Mouse (Mus musculus) forebrain, embryonic 11.5 days (tissue): ENCODE measurements around the gene Gm4969. TPM values are rescaled to one million over a fixed set of nuclear protein-coding genes. Genes with fewer than 3 reads are reported as not detected.
A peak's percentile ranks its signal among the peaks of the same experiment; 100 is the strongest.

ENCODE experiments used
- ATAC-seq: fragments of 200-750 bp; cut with Nextera tagmentation; replicated peaks from 2 replicates; pipeline ENCODE4 v1.8.0; 2017; ENCODE audit warnings: moderate TSS enrichment; ENCODE audit not compliant: low FRiP score
- DNase-seq: peaks from one replicate; pipeline ENCODE4 v3.0.0-alpha.2; 2017; ENCODE audit warnings: low spot score
- H3K27ac ChIP-seq: fragments of 300-500 bp; sonication (generic); 2 replicates; pipeline ENCODE4 v1.5.1; 2014; ENCODE audit warnings: low read depth, low read length
- H3K27me3 ChIP-seq: fragments of 300-500 bp; sonication (generic); 2 replicates; pipeline ENCODE4 v1.6.1; 2014; ENCODE audit warnings: mild to moderate bottlenecking, low read length, mixed read lengths; ENCODE audit not compliant: control insufficient read depth, insufficient read depth
- H3K36me3 ChIP-seq: fragments of 300-500 bp; sonication (generic); 2 replicates; pipeline ENCODE4 v1.6.1; 2014; ENCODE audit warnings: mild to moderate bottlenecking, low read length, moderate library complexity, mixed read lengths; ENCODE audit not compliant: control insufficient read depth, insufficient read depth
- H3K4me1 ChIP-seq: fragments of 300-500 bp; sonication (generic); replicated peaks from 2 replicates; pipeline ENCODE4 v1.6.1; 2014; ENCODE audit warnings: low read length, mixed read lengths; ENCODE audit not compliant: control insufficient read depth, insufficient read depth
- H3K4me2 ChIP-seq: fragments of 300-500 bp; sonication (generic); 2 replicates; pipeline ENCODE4 v1.6.1; 2014; ENCODE audit warnings: low read depth, mild to moderate bottlenecking, low read length, moderate library complexity, mixed read lengths; ENCODE audit not compliant: severe bottlenecking
- H3K4me3 ChIP-seq: fragments of 300-500 bp; sonication (generic); 2 replicates; pipeline ENCODE4 v1.5.1; 2014; ENCODE audit warnings: low read depth, low read length
- H3K9ac ChIP-seq: fragments of 300-500 bp; sonication (generic); 2 replicates; pipeline ENCODE4 v1.6.1; 2014; ENCODE audit warnings: low read length
- H3K9me3 ChIP-seq: fragments of 300-500 bp; sonication (generic); 2 replicates; pipeline ENCODE4 v1.6.1; 2016; ENCODE audit warnings: low read length, mixed read lengths; ENCODE audit not compliant: control insufficient read depth
- WGBS: fragments of 180-500 bp; shearing (Covaris S2); extraction: QIAGEN DNeasy Blood & Tissue Kit; methylation state at CpG from one replicate; pipeline ENCODE4 v1.1.7; 2014; 5-methylcytosine and 5-hydroxymethylcytosine counted together
- polyA plus RNA-seq: library from polyadenylated mRNA; unstranded; fragments of >200 nt; fragmentation: Nextera tagmentation; extraction: Ambion mirVana; gene quantifications from 2 replicates; pipeline ENCODE4 v1.2.1, GENCODE M21; 2014

Gene Gm4969
- polyA plus RNA-seq, 1 experiment from 2014 or later: 1.2 TPM

DNA sequence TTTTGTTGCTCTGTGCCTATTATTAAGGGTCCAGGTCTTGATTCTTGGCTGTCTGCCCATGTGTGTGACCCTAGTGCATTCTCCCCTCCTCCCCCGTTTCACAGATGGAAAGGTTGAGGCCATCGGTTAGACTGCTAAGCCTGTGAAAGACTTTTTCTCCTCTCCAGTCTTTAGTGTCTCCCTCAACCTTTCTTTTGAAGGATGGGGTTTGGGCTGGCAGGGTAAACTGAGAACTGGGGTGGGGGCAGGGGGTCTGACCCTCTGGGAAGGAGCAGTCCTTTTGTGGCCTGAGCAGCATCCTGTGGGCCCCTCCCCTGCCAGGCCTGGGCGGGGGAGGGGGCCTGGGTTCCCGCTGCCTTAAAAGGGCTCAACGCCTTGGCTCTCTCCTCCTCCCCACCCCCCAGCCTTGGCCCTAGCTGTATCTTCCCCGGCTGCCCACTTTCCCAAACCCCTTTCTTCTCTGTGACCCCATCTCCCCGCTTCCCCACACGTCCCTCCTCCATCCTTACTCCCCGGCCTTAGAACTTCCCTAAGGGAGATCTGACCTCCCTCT lies 33.2 kb downstream of the Gm4969 start:
- Histone ChIP-seq H3K9ac (0 out of 2 replicates have a peak overlapping the region, but pooled peaks have one; percentile 1), H3K27me3 (no peaks in the 10 kb centered on the region), H3K27ac (no peak overlapping the region), H3K4me1 (peaks cover 7% of the 10 kb centered on the region), H3K4me3 (no peak overlapping the region), H3K36me3 (peaks cover 10% of the 10 kb centered on the region), H3K9me3 (no peaks in the 10 kb centered on the region), H3K4me2 (no peak overlapping the region)
- no peak for DNase-seq
- 21% methylated on average over 9 of the region's 9 CpGs for WGBS
- ATAC-seq: no peak

DNA sequence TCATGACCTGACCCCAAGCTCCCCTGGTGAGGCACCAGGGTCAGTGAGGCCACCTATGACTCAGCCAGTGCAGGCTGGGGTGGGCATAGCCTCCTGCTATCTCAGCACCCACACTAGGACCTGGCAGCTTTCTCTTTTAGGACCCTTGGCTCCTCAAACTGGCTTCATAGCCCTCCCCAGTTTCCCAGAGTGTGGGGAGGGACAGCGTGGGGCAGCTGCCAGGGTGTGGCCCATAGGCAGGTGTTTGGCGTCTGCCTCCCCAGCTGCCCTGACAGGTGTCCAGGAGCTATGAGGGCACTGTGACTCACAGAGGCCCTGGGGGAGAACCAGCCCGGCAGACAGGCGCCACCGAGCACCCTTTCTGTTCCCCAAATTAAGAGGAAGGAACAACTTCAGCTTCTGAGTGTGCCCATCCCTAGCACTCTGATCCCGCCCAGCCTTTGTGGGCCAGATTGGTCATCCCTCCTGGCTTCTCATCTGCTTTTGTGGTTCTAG lies 33.8 kb downstream of the Gm4969 start:
- WGBS: 77% methylated on average over 6 of the region's 6 CpGs
- Histone ChIP-seq H3K9me3 (no peaks in the 10 kb centered on the region), H3K4me3 (no peak overlapping the region)

DNA sequence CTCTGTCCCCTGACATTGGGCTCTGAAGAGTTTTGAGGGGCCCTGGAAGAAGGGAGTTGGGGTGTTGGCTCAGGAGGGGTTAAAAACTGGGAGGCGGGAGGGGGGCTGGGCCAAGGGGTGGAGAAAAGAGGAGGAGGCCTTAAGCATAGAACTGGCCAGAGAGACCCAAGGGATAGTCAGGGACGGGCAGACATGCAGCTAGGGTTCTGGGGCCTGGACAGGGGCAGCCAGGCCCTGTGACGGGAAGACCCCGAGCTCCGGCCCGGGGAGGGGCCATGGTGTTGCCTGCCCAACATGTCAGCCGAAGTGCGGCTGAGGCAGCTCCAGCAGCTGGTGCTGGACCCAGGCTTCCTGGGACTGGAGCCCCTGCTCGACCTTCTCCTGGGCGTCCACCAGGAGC lies 34.5 kb downstream of the Gm4969 start, which contains the start of gene Dmpk:
Gene Dmpk (plus strand): TSS at position 149 of the 400 bp plus-strand sequence.
- H3K36me3 ChIP-seq: peaks cover 12% of the 10 kb centered on the region
- 49% methylated on average over 10 of the region's 10 CpGs for WGBS
- H3K27ac ChIP-seq: no peak within 1 kb of the TSS
- peaks cover 7% of the 10 kb centered on the region for H3K4me1 ChIP-seq
- ATAC-seq: no peak
- H3K9me3 ChIP-seq: no peaks in the 10 kb centered on the region
- no peak within 1 kb of the TSS for H3K4me2 ChIP-seq
- no peak for DNase-seq
- no peak within 1 kb of the TSS for H3K4me3 ChIP-seq
- no peak within 1 kb of the TSS; the same call in 1 of the 2 replicates for H3K9ac ChIP-seq
- no peaks in the 10 kb centered on the region for H3K27me3 ChIP-seq

More for the DNA sequence above, 33.8 kb downstream of the Gm4969 start:
- DNase-seq (no peak), ATAC-seq (no peak)
- no peaks in the 10 kb centered on the region for H3K27me3 ChIP-seq
- H3K4me1 ChIP-seq: peaks cover 7% of the 10 kb centered on the region
- H3K36me3 ChIP-seq: peaks cover 12% of the 10 kb centered on the region
- no peak overlapping the region for H3K9ac ChIP-seq
- H3K4me2 ChIP-seq: no peak overlapping the region
- H3K27ac ChIP-seq: no peak overlapping the region

DNA sequence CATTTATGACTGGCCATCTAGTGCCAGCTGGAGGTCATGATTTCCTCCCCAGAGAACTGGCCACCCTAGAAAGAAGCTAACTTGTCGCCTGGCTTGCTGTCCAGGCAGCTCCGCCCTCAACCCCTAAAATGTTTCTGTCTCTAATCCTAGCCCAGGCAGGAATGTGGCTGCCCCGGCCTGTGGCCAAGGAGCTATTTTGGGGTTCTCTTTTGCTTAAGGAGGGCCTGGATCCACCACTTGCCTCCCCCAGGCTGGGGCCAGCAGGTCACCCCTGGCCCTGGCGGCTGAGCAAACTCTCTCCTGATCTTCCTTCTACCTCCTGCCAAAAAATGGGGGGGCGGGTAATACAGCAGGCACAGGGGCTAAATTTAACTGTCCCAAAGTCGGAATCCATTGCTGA lies 35.1 kb downstream of the Gm4969 start:
- ATAC-seq (no peak), DNase-seq (no peak)
- Histone ChIP-seq H3K36me3 (peaks cover 16% of the 10 kb centered on the region), H3K9ac (no peak overlapping the region; the same call in 1 of the 2 replicates), H3K4me1 (peaks cover 7% of the 10 kb centered on the region), H3K4me3 (no peak overlapping the region), H3K27ac (no peak overlapping the region), H3K4me2 (no peak overlapping the region), H3K27me3 (no peaks in the 10 kb centered on the region), H3K9me3 (no peaks in the 10 kb centered on the region)
- 64% methylated on average over 6 of the region's 6 CpGs for WGBS

DNA sequence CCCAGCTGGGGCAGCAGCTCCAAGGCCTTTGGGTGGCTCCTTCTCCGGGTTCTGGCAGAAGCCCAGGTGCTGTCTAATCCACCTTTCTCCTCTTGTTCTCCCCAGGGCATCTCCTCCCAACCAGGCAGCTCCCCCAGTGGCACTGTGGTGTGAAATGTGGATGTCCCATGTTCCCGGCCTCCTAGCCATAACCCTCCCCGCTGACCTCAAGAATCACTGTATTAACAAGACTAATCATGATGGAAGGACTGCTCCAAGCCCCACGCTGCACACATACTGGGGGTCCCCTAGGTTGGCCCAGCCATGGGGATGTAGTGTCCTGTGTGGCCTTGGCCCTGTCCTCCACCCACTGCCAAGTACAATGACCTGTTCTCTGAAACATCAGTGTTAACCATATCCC lies 36.0 kb downstream of the Gm4969 start:
- WGBS: 85% methylated on average over 4 of the region's 4 CpGs
- no peaks in the 10 kb centered on the region for H3K27me3 ChIP-seq
- no peak overlapping the region for H3K4me3 ChIP-seq
- H3K4me2 ChIP-seq: no peak overlapping the region
- H3K27ac ChIP-seq: no peak overlapping the region
- DNase-seq (no peak), ATAC-seq (no peak)
- peaks cover 9% of the 10 kb centered on the region for H3K4me1 ChIP-seq
- no peaks in the 10 kb centered on the region for H3K9me3 ChIP-seq
- H3K9ac ChIP-seq: no peak overlapping the region
- H3K36me3 ChIP-seq: peaks cover 19% of the 10 kb centered on the region

DNA sequence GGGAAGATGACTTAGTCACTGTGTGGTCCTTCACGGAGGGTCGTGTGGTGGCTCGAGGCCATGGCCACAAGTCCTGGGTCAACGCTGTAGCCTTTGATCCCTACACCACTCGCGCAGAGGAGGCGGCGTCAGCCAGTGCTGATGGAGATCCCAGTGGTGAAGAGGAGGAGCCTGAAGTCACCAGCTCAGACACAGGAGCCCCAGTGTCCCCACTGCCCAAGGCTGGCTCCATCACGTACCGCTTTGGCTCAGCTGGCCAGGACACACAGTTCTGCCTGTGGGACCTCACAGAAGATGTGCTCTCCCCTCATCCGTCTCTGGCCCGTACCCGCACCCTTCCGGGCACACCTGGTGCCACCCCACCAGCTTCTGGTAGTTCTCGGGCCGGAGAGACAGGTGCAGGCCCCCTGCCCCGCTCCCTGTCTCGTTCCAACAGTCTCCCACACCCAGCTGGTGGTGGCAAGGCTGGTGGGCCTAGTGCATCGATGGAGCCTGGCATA lies 37.7 kb downstream of the Gm4969 start:
- Histone ChIP-seq H3K9ac (no peak overlapping the region), H3K4me2 (no peak overlapping the region), H3K4me1 (peaks cover 14% of the 10 kb centered on the region), H3K36me3 (peaks cover 19% of the 10 kb centered on the region), H3K27me3 (no peaks in the 10 kb centered on the region), H3K4me3 (no peak overlapping the region), H3K27ac (no peak overlapping the region), H3K9me3 (no peaks in the 10 kb centered on the region)
- ATAC-seq (no peak), DNase-seq (peak; percentile 47)
- WGBS: 91% methylated on average over 19 of the region's 19 CpGs

DNA sequence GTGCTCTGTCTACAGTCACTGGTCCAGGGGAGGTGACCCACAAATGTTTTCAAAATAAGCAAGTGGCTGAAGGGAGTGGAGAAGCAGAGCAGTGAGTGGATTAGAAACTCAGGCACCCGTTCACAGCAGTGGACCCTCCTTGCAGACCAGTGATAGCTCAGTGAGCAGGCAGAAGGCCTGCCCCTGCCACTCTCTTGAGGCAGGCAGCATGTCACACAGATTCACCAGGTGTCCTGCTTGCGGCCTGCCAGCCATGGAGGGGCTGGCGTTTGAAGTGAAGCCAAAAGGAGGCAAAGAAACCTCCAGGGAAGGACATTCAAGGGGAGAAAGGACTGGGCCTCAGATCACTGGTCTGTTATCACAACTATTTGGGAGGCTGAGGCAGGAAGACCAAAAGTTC lies 39.4 kb downstream of the Gm4969 start:
- peaks cover 19% of the 10 kb centered on the region for H3K36me3 ChIP-seq
- H3K27me3 ChIP-seq: no peaks in the 10 kb centered on the region
- WGBS: 84% methylated on average over 3 of the region's 3 CpGs
- H3K4me3 ChIP-seq: no peak overlapping the region
- ATAC-seq (no peak), DNase-seq (no peak)
- H3K27ac ChIP-seq: no peak overlapping the region
- H3K4me1 ChIP-seq: peaks cover 10% of the 10 kb centered on the region; the same call in 1 of the 2 replicates
- no peak overlapping the region for H3K4me2 ChIP-seq
- no peaks in the 10 kb centered on the region for H3K9me3 ChIP-seq
- no peak overlapping the region for H3K9ac ChIP-seq

DNA sequence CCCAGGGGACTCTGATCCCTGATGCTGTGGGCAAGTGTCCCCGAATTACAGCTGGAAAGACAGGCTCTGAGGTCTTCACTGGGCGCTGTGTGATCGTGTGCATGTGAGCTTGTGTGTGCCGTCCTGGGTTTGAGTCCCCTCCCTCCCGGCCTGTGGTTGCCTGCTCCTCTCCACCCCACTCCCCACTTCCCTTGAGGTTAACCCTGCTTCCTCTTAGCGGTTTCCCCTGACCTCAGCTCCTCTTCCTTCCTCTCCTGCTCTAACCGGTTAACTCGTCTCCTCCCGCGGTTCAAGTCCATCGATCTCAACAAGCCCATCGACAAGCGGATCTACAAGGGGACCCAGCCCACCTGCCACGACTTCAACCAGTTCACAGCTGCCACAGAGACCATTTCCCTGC lies 40.4 kb downstream of the Gm4969 start:
- WGBS: 83% methylated on average over 14 of the region's 14 CpGs
- Histone ChIP-seq H3K27me3 (no peaks in the 10 kb centered on the region), H3K9me3 (no peaks in the 10 kb centered on the region), H3K9ac (peak overlapping the region; percentile 99), H3K36me3 (peaks cover 19% of the 10 kb centered on the region), H3K4me1 (peaks cover 10% of the 10 kb centered on the region; the same call in 1 of the 2 replicates), H3K4me2 (peak overlapping the region; percentile 97; the same call in 1 of the 2 replicates), H3K4me3 (peak overlapping the region; percentile 100), H3K27ac (no peak overlapping the region)
- no peak for ATAC-seq
- peak; percentile 49 for DNase-seq

DNA sequence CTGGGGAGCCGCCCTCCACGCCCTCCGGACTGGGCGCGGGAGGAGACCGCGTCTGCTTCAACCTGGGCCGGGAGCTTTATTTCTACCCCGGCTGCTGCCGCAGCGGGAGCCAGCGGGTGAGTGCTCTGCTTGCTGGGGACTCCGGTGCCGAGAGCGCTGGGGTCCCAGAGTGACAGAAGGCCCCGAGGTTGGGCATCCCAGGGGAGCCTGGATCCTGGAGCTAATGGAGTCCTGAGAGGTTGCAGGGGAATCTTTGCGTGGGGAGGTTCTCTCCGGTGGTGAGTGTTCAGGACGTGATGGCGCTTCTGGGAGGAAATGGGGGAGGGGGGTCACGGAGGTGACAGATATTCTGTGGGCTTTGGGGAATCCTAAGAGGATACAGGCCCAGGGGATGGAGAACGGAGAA lies 41.6 kb downstream of the Gm4969 start:
- Histone ChIP-seq H3K4me3 (peak overlapping the region; percentile 100), H3K4me2 (peak overlapping the region; percentile 97), H3K27me3 (no peaks in the 10 kb centered on the region), H3K27ac (peak overlapping the region; percentile 57), H3K36me3 (peaks cover 17% of the 10 kb centered on the region), H3K4me1 (peaks cover 10% of the 10 kb centered on the region; the same call in 1 of the 2 replicates), H3K9me3 (no peaks in the 10 kb centered on the region), H3K9ac (peak overlapping the region; percentile 99)
- ATAC-seq (no peak), DNase-seq (peak; percentile 59)
- under 1% methylated on average over 22 of the region's 22 CpGs for WGBS
